Mouse (Mus musculus): ENCODE results near the gene Slc7a7. TPM values are rescaled to one million over a fixed set of nuclear protein-coding genes. Genes with fewer than 3 reads are reported as not detected.

Slc7a7 gene
- polyA plus RNA-seq, 1 experiment from 2014 or later: 11.4 TPM

DNA sequence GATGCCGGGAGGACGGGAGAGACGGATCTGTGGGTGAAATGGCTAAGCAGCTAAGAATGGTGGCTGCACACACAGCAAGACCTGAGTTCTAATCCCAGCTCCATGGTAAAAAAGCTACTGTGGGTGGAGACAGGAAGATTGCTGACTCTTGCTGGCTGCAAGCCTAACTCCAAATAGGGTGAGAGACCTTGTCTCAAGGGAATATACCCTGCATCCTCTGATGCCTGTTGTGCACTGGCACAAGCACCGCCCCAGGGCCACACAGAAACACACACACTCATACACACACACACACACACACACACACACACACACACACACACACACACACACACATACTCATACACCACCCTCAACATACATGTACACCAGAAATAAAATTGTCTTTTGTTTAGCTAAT lies 750 bp downstream of the Slc7a7 start:
- H3K9me3 ChIP-seq (replicated peaks): no peaks in the 10 kb centered on the region
- no peak overlapping the region for H3K27ac ChIP-seq
- H3K4me1 ChIP-seq: peaks cover 38% of the 10 kb centered on the region
- H3K36me3 ChIP-seq: no peaks in the 10 kb centered on the region
- H3K27me3 ChIP-seq: 0 out of 2 replicates have a peak, but pooled peaks cover 4% of the 10 kb centered on the region
- peak overlapping the region; percentile 44 for H3K4me2 ChIP-seq
- H3K4me3 ChIP-seq (replicated peaks): no peak overlapping the region
- no peak overlapping the region for H3K9ac ChIP-seq
- WGBS: 79% methylated on average over 4 of the region's 4 CpGs
- no peak for ATAC-seq (replicated peaks; ENCODE audit: low FRiP score)

DNA sequence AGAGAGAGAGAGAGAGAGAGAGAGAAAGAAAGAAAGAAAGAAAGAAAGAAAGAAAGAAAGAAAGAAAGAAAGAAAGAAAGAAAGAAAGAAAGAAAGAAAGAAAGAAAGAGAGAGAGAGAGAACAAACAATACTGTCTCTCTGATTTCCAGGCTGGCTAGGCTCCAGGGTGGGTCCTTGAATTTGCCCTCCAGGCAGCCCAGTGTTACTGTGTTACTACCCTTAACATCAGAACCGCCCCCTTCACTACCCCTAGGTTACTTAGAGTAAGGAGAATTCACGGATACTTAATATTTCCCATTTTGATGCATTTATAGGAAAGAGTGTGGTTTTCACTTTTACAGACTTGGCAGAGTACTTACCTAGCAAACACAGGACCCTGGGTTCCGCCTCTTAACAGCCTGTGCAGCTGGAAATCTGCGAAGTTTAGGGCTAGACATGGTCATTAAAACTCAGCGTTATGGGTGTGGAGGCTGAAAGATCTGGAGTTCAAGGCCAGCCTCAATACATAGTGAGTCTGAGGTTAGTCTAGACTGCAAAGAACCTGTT lies 1.3 kb downstream of the Slc7a7 start:
- H3K27ac ChIP-seq: no peak overlapping the region
- no peak overlapping the region for H3K4me2 ChIP-seq
- no peak overlapping the region for H3K9ac ChIP-seq
- no peak overlapping the region for H3K4me3 ChIP-seq (replicated peaks)
- H3K36me3 ChIP-seq: no peaks in the 10 kb centered on the region
- H3K27me3 ChIP-seq: 0 out of 2 replicates have a peak, but pooled peaks cover 4% of the 10 kb centered on the region
- H3K9me3 ChIP-seq (replicated peaks): no peaks in the 10 kb centered on the region
- 63% methylated on average over 5 of the region's 5 CpGs for WGBS
- peaks cover 38% of the 10 kb centered on the region for H3K4me1 ChIP-seq
- no peak for ATAC-seq (replicated peaks; ENCODE audit: low FRiP score)

DNA sequence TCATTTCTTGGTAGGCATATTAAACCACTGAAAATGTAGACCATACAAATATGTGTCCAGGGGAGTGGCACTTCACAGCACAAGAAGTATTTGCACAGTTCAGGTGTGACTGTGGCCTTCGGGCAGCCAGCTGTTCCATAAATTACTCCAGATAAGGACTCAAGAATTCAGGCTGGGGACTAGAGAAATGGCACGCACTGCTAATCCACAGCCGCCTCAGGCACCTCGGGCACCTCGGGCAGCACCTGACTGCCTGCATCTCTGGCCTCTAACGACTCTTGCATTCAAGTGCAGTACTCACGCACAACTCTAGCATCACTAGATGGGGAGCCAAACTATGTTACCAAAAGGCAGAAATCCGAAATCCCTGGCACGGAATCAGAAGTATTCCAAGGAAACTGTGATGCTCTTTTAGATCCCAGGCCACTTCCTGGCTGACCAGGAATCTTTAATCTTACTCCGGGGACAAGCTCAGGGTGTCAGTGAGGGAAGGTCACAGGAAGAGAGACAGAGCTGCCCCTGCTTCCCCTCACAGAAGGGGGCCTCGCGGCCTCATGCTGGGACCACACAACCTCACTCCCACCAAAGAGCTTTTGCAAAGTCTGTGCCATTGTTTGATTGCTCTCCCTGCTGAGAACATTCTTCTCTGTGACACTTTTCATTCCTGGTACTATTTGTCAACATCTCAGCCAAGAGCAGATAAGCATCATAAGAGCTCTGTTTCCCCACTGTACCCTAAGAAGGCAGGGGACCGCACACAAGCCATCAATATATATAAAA lies 2.1 kb downstream of the Slc7a7 start:
- Histone ChIP-seq H3K27me3 (0 out of 2 replicates have a peak, but pooled peaks cover 4% of the 10 kb centered on the region), H3K9ac (no peak overlapping the region), H3K36me3 (no peaks in the 10 kb centered on the region), H3K9me3 (replicated peaks) (no peaks in the 10 kb centered on the region), H3K4me3 (replicated peaks) (no peak overlapping the region), H3K4me1 (peaks cover 45% of the 10 kb centered on the region), H3K27ac (no peak overlapping the region), H3K4me2 (no peak overlapping the region)
- WGBS: 26% methylated on average over 13 of the region's 13 CpGs
- ATAC-seq (replicated peaks; ENCODE audit: low FRiP score): no peak

GRCm38 (mm10) chr14:54413877-54414700 lies 3.5 kb downstream of the Slc7a7 start:
- Histone ChIP-seq H3K27ac (peak overlapping the region; percentile 67), H3K4me1 (peaks cover 58% of the 10 kb centered on the region)
- WGBS: 8% methylated on average over 18 of the region's 18 CpGs

DNA sequence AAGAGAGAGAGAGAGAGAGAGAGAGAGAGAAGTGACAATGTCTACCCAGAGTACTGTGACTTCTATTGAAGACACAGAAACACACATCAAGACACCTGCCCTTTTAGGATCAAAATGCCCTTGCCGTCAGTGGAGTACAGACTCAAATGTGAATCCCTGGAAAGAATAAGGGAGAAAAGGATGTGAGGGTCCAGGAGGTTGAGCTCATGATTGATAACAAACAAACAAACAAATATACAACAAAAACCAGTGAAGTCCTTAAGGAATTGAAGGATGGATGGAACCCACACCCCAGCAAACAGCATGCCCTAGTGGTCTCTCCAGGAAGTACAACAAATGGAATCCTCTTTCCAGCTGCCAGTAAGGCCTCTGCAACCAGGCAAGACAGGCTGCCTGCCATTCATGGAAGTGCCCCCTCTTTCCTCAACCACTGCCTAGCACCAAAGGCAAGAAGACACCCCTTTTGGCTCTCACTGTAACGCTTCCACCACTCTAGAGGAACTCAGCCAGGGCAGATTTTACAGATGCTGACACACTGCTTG lies 4.9 kb downstream of the Slc7a7 start:
- Histone ChIP-seq H3K4me3 (replicated peaks) (no peak overlapping the region), H3K9ac (no peak overlapping the region), H3K27me3 (0 out of 2 replicates have a peak, but pooled peaks cover 4% of the 10 kb centered on the region), H3K9me3 (replicated peaks) (no peaks in the 10 kb centered on the region), H3K4me1 (peaks cover 69% of the 10 kb centered on the region), H3K27ac (peak overlapping the region; percentile 67), H3K36me3 (no peaks in the 10 kb centered on the region), H3K4me2 (peak overlapping the region; percentile 27; the same call in 1 of the 2 replicates)
- no peak for ATAC-seq (replicated peaks; ENCODE audit: low FRiP score)
- WGBS: 39% methylated on average over 2 of the region's 2 CpGs

More at GRCm38 (mm10) chr14:54413877-54414700, 3.5 kb downstream of the Slc7a7 start:
- H3K9me3 ChIP-seq (replicated peaks): no peaks in the 10 kb centered on the region
- no peaks in the 10 kb centered on the region for H3K36me3 ChIP-seq
- peak overlapping the region; percentile 52 for H3K4me2 ChIP-seq
- ATAC-seq (replicated peaks; ENCODE audit: low FRiP score): peak; percentile 50; the same call in 1 of the 2 replicates
- H3K9ac ChIP-seq: no peak overlapping the region
- peak overlapping the region; percentile 18 for H3K4me3 ChIP-seq (replicated peaks)
- 0 out of 2 replicates have a peak, but pooled peaks cover 4% of the 10 kb centered on the region for H3K27me3 ChIP-seq

DNA sequence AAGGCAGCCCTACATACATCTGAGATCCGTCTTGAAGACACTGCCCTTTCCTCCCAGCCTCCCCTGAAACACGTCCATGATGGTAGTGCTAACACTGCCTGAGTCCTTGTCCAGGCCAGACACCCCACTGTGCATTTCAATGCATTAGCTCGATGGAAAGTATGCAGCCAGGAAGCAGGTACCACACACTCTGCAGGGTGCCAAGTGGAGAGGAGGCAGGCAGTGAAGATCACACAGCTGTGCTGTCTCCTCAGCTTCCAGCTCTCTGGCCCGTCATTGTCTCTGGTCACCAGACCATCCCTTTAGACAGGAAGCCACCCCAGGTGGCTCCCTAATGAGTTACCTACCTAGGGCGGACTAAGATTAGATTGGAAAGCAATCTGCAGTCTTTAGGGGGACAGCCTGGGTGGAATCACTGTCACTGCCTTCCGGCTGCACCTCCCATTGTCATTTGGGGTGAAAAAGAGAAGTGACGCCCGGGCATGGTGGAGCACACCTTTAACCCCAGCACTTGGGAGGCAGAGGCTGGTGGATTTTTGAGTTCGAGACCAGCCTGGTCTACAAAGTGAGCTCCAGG lies 5.5 kb downstream of the Slc7a7 start:
- H3K4me1 ChIP-seq: peaks cover 65% of the 10 kb centered on the region
- WGBS: 61% methylated on average over 9 of the region's 9 CpGs
- no peak for ATAC-seq (replicated peaks; ENCODE audit: low FRiP score)

DNA sequence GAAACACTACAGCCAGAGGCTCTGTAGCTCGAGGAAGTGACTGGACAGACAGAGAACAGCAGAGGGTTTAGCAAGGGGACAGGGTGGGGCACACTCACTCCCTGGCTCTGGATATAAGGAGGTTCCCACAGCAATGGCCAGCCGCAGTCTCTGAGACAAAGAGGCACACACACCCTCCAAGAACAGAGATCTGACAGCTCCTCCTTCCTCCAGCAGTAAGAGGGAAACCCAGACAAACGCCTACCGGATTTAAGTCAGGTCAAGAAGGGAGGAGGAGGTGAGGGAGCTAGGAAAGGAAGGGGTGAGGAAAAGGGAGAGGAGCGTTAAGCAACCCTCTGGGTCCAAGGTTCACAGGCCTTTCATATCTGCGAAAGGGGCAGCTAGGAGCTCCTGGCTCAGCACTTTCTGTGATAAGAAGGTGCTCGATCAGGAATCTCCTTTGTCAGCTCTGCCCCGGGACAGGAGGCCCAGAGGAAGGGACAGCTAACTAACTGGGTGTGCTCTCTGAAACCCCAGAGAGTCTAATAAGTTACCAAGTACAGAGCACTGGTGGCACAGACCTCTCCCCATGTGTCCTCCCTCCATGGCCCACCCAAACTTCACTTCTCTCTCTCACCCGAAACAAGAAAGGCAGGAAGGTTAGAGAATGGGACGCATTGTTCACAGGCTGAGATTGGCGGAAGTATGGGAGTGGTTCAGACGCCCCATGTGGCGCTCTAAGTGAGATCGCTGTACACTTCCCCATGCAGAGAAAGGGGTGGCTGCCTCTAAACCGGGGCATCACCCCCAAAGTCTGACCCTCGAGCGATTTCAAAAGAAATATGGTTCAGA lies 7.4 kb downstream of the Slc7a7 start:
- no peaks in the 10 kb centered on the region for H3K27me3 ChIP-seq
- 36% methylated on average over 17 of the region's 17 CpGs for WGBS
- H3K36me3 ChIP-seq: no peaks in the 10 kb centered on the region
- no peaks in the 10 kb centered on the region for H3K9me3 ChIP-seq (replicated peaks)
- peak overlapping the region; percentile 82 for H3K27ac ChIP-seq
- peak overlapping the region; percentile 26; the same call in 1 of the 2 replicates for H3K9ac ChIP-seq
- peak; percentile 32; the same call in 1 of the 2 replicates for ATAC-seq (replicated peaks; ENCODE audit: low FRiP score)
- H3K4me3 ChIP-seq (replicated peaks): peak overlapping the region; percentile 6; the same call in 1 of the 2 replicates
- H3K4me1 ChIP-seq: peaks cover 61% of the 10 kb centered on the region
- peak overlapping the region; percentile 43 for H3K4me2 ChIP-seq

More for the DNA sequence above, 5.5 kb downstream of the Slc7a7 start:
- Histone ChIP-seq H3K9me3 (replicated peaks) (no peaks in the 10 kb centered on the region), H3K36me3 (no peaks in the 10 kb centered on the region), H3K4me2 (no peak overlapping the region), H3K27me3 (0 out of 2 replicates have a peak, but pooled peaks cover 4% of the 10 kb centered on the region), H3K9ac (no peak overlapping the region), H3K4me3 (replicated peaks) (no peak overlapping the region), H3K27ac (no peak overlapping the region)

DNA sequence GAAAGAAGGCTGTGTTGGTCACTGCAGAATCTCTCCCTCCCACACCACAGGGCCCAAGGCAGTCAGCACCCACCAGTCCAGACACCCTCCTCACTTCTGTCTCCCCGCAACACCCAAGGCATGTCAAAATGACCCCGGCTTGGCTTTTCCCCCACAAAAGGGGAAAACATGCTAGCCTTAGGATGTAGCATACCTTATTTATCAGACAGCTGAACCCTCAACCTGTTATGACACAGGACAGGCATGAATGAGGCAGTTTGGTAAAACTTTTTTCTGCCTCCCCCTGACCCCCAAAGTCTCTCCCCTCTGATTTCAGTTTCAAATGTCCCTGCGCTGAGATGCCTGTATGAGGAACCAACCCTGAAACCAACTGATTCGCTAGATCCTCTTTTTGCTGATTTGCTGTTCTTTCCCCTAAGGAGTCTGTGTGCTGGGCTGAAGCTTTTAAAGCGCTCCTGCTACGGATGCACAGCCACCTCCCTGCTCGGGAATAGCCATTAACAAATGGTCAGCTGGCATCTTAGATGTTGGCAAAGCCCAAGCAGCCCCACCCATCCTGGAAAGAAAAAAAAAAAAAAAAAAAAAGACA lies 8.4 kb downstream of the Slc7a7 start:
- 0 out of 2 replicates have a peak overlapping the region, but pooled peaks have one; percentile 13 for H3K4me3 ChIP-seq (replicated peaks)
- no peaks in the 10 kb centered on the region for H3K9me3 ChIP-seq (replicated peaks)
- ATAC-seq (replicated peaks; ENCODE audit: low FRiP score): no peak
- H3K27ac ChIP-seq: peak overlapping the region; percentile 82
- H3K4me2 ChIP-seq: peak overlapping the region; percentile 43
- H3K9ac ChIP-seq: no peak overlapping the region
- no peaks in the 10 kb centered on the region for H3K36me3 ChIP-seq
- no peaks in the 10 kb centered on the region for H3K27me3 ChIP-seq
- peaks cover 59% of the 10 kb centered on the region for H3K4me1 ChIP-seq
- WGBS: 57% methylated on average over 7 of the region's 7 CpGs

DNA sequence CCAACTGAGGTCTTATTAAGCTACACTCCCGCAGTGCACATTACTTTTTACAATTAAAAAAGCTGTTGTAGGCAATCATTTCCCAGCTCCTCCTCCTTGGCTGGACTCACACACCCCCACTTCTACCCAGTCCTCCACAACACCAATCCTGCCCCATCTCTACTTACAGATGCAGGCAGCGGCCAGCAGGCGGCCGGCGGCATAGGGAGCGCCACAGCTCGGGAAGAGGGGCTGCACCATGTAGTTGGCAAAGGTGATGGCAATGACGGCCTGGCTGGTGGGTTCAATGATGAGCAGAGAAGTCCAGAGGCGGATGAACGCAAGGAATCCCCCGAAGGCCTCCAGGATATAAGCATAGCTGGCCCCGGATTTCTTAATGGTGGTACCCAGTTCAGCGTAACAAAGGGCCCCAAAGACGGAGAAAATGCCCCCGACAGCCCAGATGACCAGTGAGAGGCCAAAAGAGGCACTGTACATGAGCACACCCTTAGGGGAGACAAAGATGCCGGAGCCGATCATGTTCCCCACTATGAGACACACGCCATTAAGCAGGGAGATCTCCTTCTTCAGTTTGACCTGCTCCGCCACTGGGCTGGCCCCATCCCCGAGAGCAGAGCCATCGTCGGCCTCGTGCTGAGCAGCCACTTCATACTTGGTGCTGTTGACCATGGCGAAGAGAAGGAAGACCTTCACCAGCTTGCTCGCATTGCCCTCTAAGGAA lies 9.1 kb downstream of the Slc7a7 start:
- Histone ChIP-seq H3K9me3 (replicated peaks) (no peaks in the 10 kb centered on the region), H3K36me3 (no peaks in the 10 kb centered on the region), H3K27me3 (no peaks in the 10 kb centered on the region), H3K4me1 (peaks cover 53% of the 10 kb centered on the region), H3K27ac (peak overlapping the region; percentile 82; the same call in 1 of the 2 replicates), H3K4me3 (replicated peaks) (peak overlapping the region; percentile 13; the same call in 1 of the 2 replicates), H3K9ac (no peak overlapping the region), H3K4me2 (peak overlapping the region; percentile 43)
- 56% methylated on average over 25 of the region's 25 CpGs for WGBS
- peak; percentile 48; the same call in 1 of the 2 replicates for ATAC-seq (replicated peaks; ENCODE audit: low FRiP score)

DNA sequence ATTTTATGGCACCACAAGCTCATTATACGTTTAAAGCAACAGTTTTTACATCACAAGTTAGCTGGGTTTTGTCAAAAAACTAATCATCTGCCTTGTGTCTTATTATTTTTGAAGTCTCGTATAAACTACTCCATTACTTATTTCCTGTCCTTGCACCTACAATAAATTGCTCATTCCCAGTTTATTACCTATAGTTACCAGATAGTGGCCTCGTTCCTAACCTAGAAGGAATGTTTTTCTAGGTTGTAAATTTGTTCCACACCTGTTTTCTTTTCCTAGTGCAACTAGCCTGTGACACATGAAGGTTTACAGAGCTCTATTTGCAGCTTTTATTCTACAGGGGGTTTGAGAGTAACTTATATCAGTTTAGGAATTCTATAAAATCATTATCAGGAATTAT lies 15.9 kb downstream of the Slc7a7 start:
- WGBS: 23% methylated on average over 3 of the region's 3 CpGs
- ATAC-seq (replicated peaks; ENCODE audit: low FRiP score): no peak
- no peaks in the 10 kb centered on the region for H3K9me3 ChIP-seq (replicated peaks)
- peaks cover 41% of the 10 kb centered on the region for H3K4me1 ChIP-seq
- no peak overlapping the region for H3K4me2 ChIP-seq
- 0 out of 2 replicates have a peak, but pooled peaks cover 4% of the 10 kb centered on the region for H3K36me3 ChIP-seq
- H3K27ac ChIP-seq: no peak overlapping the region
- no peak overlapping the region for H3K4me3 ChIP-seq (replicated peaks)
- H3K27me3 ChIP-seq: no peaks in the 10 kb centered on the region
- H3K9ac ChIP-seq: no peak overlapping the region
